Mouse (Mus musculus) spleen, adult 2 months (tissue): ENCODE measurements around the gene Pramel7.

Source experiments
- CTCF ChIP-seq: fragments of 200-500 bp; IDR thresholded peaks from 2 replicates; pipeline ENCODE4 v1.5.1; 2011; ENCODE audit warnings: mild to moderate bottlenecking, inconsistent platforms; ENCODE audit not compliant: insufficient read depth, insufficient read length, insufficient replicate concordance; ENCODE audit errors: extremely low read depth
- POLR2A ChIP-seq: fragments of 200-500 bp; IDR thresholded peaks from 2 replicates; pipeline ENCODE4 v1.6.1; 2011; ENCODE audit warnings: low read depth, low read length, inconsistent platforms

GRCm38 (mm10) chr2:87531496-87531895 lies 34.6 kb upstream of the Pramel7 start, which contains the start of gene Olfr153:
- TF ChIP-seq POLR2A (no peak), CTCF (no peak)
